7 mouse cellular contexts compared by ENCODE assay signal in genomic region chr9:62817099-62817571, GRCm38 (mm10). TPM values are rescaled to one million over a fixed set of nuclear protein-coding genes. Genes with fewer than 3 reads are reported as not detected.
DNase-seq lines count a peak whose midpoint lies in the region; ATAC-seq and TF ChIP-seq lines count a peak whose summit lies in the region.

No protein-coding gene starts in this region.

- no peak overlapping the region for H3K9ac ChIP-seq in midbrain, embryonic 11.5 days (ENCODE audit: low read length)

- no peaks in the 10 kb centered on the region for H3K79me3 ChIP-seq in C2C12 (ENCODE audit: low read depth)

- TF ChIP-seq CTCF in C2C12 (IDR thresholded peaks at IDR 0.05; ENCODE audit: control insufficient read depth, insufficient read depth, insufficient read length) = no peak

- H3K4me1 ChIP-seq in midbrain, embryonic 11.5 days (ENCODE audit: control insufficient read depth, insufficient read depth, low read length) = peaks cover 7% of the 10 kb centered on the region

- H3K4me3 ChIP-seq in C2C12 (ENCODE audit: insufficient read depth, poor library complexity, severe bottlenecking) = no peak overlapping the region
- no peak overlapping the region for H3K4me3 ChIP-seq in midbrain, embryonic 11.5 days (ENCODE audit: low read depth, low read length)

- H3K4me2 ChIP-seq in midbrain, embryonic 11.5 days = no peak overlapping the region

- H3ac ChIP-seq in C2C12 (ENCODE audit: control insufficient read depth, insufficient read length, low read depth) = no peak overlapping the region

- H3K27ac ChIP-seq in midbrain, embryonic 11.5 days (ENCODE audit: low read depth, low read length) = no peak overlapping the region

- WGBS in midbrain, embryonic 11.5 days = 77% methylated on average over 12 of the region's 12 CpGs

- ATAC-seq in midbrain, embryonic 11.5 days (ENCODE audit: low FRiP score) = no peak

- H3K36me3 ChIP-seq in C2C12 (ENCODE audit: control insufficient read depth, insufficient read depth) = no peaks in the 10 kb centered on the region
- no peaks in the 10 kb centered on the region for H3K36me3 ChIP-seq in midbrain, embryonic 11.5 days (ENCODE audit: control insufficient read depth, insufficient read depth, low read length)

- H3K27me3 ChIP-seq in C2C12 (ENCODE audit: control insufficient read depth, insufficient read depth, insufficient read length) = no peaks in the 10 kb centered on the region
- H3K27me3 ChIP-seq in midbrain, embryonic 11.5 days (ENCODE audit: control insufficient read depth, insufficient read depth, low read length) = no peaks in the 10 kb centered on the region

- H3K9me3 ChIP-seq in midbrain, embryonic 11.5 days (ENCODE audit: control insufficient read depth, low read length) = no peaks in the 10 kb centered on the region

- H3K79me2 ChIP-seq in C2C12 (ENCODE audit: control insufficient read depth, insufficient read depth) = no peaks in the 10 kb centered on the region

- peak; percentile 36 to 46 for DNase-seq in layer of hippocampus, postnatal 10 days (ENCODE audit: low spot score in 2 of 2)
- DNase-seq in layer of hippocampus, adult 9-11 months = no peak
- peak; percentile 78 for DNase-seq in brain, adult 2 months (ENCODE audit: low read depth, low spot score)
- peak; percentile 23 to 38 for DNase-seq in layer of hippocampus, postnatal 25 days (ENCODE audit: extremely low spot score in 1 of 2, low spot score in 1 of 2)
- DNase-seq in cerebellum, adult 8-10 months = no peak
- DNase-seq in midbrain, embryonic 11.5 days (ENCODE audit: low spot score, missing footprints) = no peak

TF ChIP-seq in C2C12, 6 proteins besides CTCF, POLR2A, EP300 and RAD21:
- TF ChIP-seq USF1 (IDR thresholded peaks at IDR 0.05; ENCODE audit: low read depth) = peak; percentile 92
- TF ChIP-seq FOSL1 (IDR thresholded peaks at IDR 0.05; ENCODE audit: insufficient read depth, low read length, poor library complexity, severe bottlenecking) = no peak
- no peak for TF ChIP-seq CEBPB (IDR thresholded peaks at IDR 0.05; ENCODE audit: low read depth)
- no peak for TF ChIP-seq MAX (IDR thresholded peaks at IDR 0.05)
- no peak for TF ChIP-seq MYOG (IDR thresholded peaks at IDR 0.05; ENCODE audit: control insufficient read depth, extremely low read depth, insufficient read length)
- TF ChIP-seq MYOD1 (IDR thresholded peaks at IDR 0.05; ENCODE audit: control insufficient read depth, insufficient read length, low read depth) = peak; percentile 87

RNA-seq across cellular contexts. Expression of gene Fem1b, which starts 5.4 kb away (rescaled TPM):
- total RNA-seq in layer of hippocampus, postnatal 10 days (2021) = 100 to 1,000 TPM; 114 to 116 TPM
- polyA plus RNA-seq in C2C12 (2012; fragmentation: generic; extraction: Trizol) = 11.0 TPM
- total RNA-seq in layer of hippocampus, postnatal 25 days (2021) = 100 to 1,000 TPM in 1 of 2 experiments, 10 to 100 TPM in 1; 97.6 to 105 TPM
- 62.5 and 63.7 TPM in 2 replicates for polyA plus RNA-seq in midbrain, embryonic 11.5 days (2014; fragmentation: Nextera tagmentation; extraction: Ambion mirVana)

RNA-seq across cellular contexts. Expression of gene Cln6, which starts 21.4 kb away (rescaled TPM):
- total RNA-seq in layer of hippocampus, postnatal 10 days (2021) = 1 to 10 TPM; 9.2 to 9.7 TPM
- 14.2 TPM for polyA plus RNA-seq in C2C12 (2012; fragmentation: generic; extraction: Trizol)
- 10 to 100 TPM; 11.4 to 13.4 TPM for total RNA-seq in layer of hippocampus, postnatal 25 days (2021)
- 7.9 and 8.5 TPM in 2 replicates for polyA plus RNA-seq in midbrain, embryonic 11.5 days (2014; fragmentation: Nextera tagmentation; extraction: Ambion mirVana)

RNA-seq across cellular contexts. Expression of gene Calml4, which starts 40.7 kb away (rescaled TPM):
- 1 to 10 TPM; 3.0 to 6.8 TPM for total RNA-seq in layer of hippocampus, postnatal 10 days (2021)
- 0.30 TPM for polyA plus RNA-seq in C2C12 (2012; fragmentation: generic; extraction: Trizol)
- 1 to 10 TPM; 1.2 to 2.4 TPM for total RNA-seq in layer of hippocampus, postnatal 25 days (2021)
- polyA plus RNA-seq in midbrain, embryonic 11.5 days (2014; fragmentation: Nextera tagmentation; extraction: Ambion mirVana) = 0.40 and 1.2 TPM in 2 replicates

Comparison
In these comparisons a context has a peak if more than half of its experiments do, and no peak if none do; other contexts are left out.
1. DNase-seq: peak in layer of hippocampus, postnatal 10 days (2 of 2), brain, adult 2 months (single experiment) and layer of hippocampus, postnatal 25 days (2 of 2); none in layer of hippocampus, adult 9-11 months (single experiment), cerebellum, adult 8-10 months (single experiment) and midbrain, embryonic 11.5 days (single experiment).